Mouse (Mus musculus) kidney, postnatal 0 days (tissue): Measurements from ENCODE around the gene Dennd5a. TPM values are rescaled to one million over a fixed set of nuclear protein-coding genes. Genes with fewer than 3 reads are reported as not detected.

Source experiments
- ATAC-seq: fragments of 200-750 bp; cut with Nextera tagmentation; replicated peaks from 2 replicates; pipeline ENCODE4 v1.8.0; 2017; ENCODE audit warnings: low read depth, moderate number of reproducible peaks, moderate TSS enrichment, moderate library complexity; ENCODE audit not compliant: low FRiP score
- DNase-seq: peaks from one replicate; pipeline ENCODE4 v3.0.0-alpha.2; 2016; ENCODE audit warnings: low spot score
- H3K27ac ChIP-seq: fragments of 300-500 bp; sonication (generic); 2 replicates; pipeline ENCODE4 v1.5.1; 2014; ENCODE audit warnings: mild to moderate bottlenecking
- H3K27me3 ChIP-seq: fragments of 300-500 bp; sonication (generic); 2 replicates; pipeline ENCODE4 v1.6.1; 2014; ENCODE audit warnings: low read length, mixed read lengths; ENCODE audit not compliant: insufficient read depth
- H3K36me3 ChIP-seq: fragments of 300-500 bp; sonication (generic); 2 replicates; pipeline ENCODE4 v1.6.1; 2014; ENCODE audit warnings: low read length, mixed read lengths; ENCODE audit not compliant: insufficient read depth
- H3K4me1 ChIP-seq: fragments of 300-500 bp; sonication (generic); replicated peaks from 2 replicates; pipeline ENCODE4 v1.6.1; 2014; ENCODE audit warnings: antibody characterized with exemption, low read length, mixed read lengths; ENCODE audit not compliant: insufficient read depth
- H3K4me2 ChIP-seq: fragments of 300-500 bp; sonication (generic); 2 replicates; pipeline ENCODE4 v1.6.1; 2014; ENCODE audit warnings: mild to moderate bottlenecking, low read length, moderate library complexity, mixed read lengths
- H3K4me3 ChIP-seq: fragments of 300-500 bp; sonication (generic); replicated peaks from 2 replicates; pipeline ENCODE4 v1.5.1; 2014; ENCODE audit warnings: low read depth, low read length
- H3K9ac ChIP-seq: fragments of 300-500 bp; sonication (generic); 2 replicates; pipeline ENCODE4 v1.6.1; 2014; ENCODE audit warnings: low read depth, low read length
- H3K9me3 ChIP-seq: fragments of 300-500 bp; sonication (generic); replicated peaks from 2 replicates; pipeline ENCODE4 v1.6.1; 2016; ENCODE audit warnings: low read length, inconsistent platforms, mixed read lengths
- CTCF ChIP-seq: IDR thresholded peaks from 2 replicates; pipeline ENCODE4 v1.5.1; 2016; ENCODE audit warnings: antibody characterized with exemption, low read depth, mild to moderate bottlenecking, moderate library complexity
- WGBS: fragments of 180-500 bp; shearing (Covaris S2); extraction: QIAGEN DNeasy Blood & Tissue Kit; methylation state at CpG from one replicate; pipeline ENCODE4 v1.1.7; 2014; 5-methylcytosine and 5-hydroxymethylcytosine counted together
- polyA plus RNA-seq: library from polyadenylated mRNA; unstranded; fragments of >200 nt; fragmentation: Nextera tagmentation; extraction: Ambion mirVana; gene quantifications from 2 replicates; pipeline ENCODE4 v1.2.1, GENCODE M21; 2015

Dennd5a gene
- polyA plus RNA-seq, 1 experiment from 2014 or later = 35.0 TPM

- Histone ChIP-seq H3K27ac (no peak overlapping the region), H3K4me2 (no peak overlapping the region), H3K4me3 (no peak overlapping the region), H3K9ac (no peak overlapping the region), H3K36me3 (peaks cover 35% of the 10 kb centered on the region), H3K9me3 (no peaks in the 10 kb centered on the region), H3K27me3 (no peaks in the 10 kb centered on the region), H3K4me1 (no peaks in the 10 kb centered on the region)
- 40% methylated on average over 3 of the region's 3 CpGs for WGBS
- ATAC-seq = 0 out of 2 replicates have a peak, but pooled peaks have one; percentile 26
- DNase-seq = peak; percentile 87
- TF ChIP-seq CTCF = peak; percentile 91
Measured at GRCm38 (mm10) chr7:109892530-109892929, 67.7 kb downstream of the Dennd5a start.

- H3K4me3 ChIP-seq = no peak overlapping the region
- H3K36me3 ChIP-seq = peaks cover 30% of the 10 kb centered on the region
- ATAC-seq = no peak
- no peaks in the 10 kb centered on the region for H3K27me3 ChIP-seq
- WGBS = 90% methylated on average over 4 of the region's 4 CpGs
- H3K9me3 ChIP-seq = no peaks in the 10 kb centered on the region
- H3K4me1 ChIP-seq = no peaks in the 10 kb centered on the region
- H3K4me2 ChIP-seq = no peak overlapping the region
- no peak for DNase-seq
- no peak overlapping the region for H3K9ac ChIP-seq
- H3K27ac ChIP-seq = no peak overlapping the region
- TF ChIP-seq CTCF = no peak
Measured at GRCm38 (mm10) chr7:109891786-109892185, 68.5 kb downstream of the Dennd5a start.

- no peaks in the 10 kb centered on the region for H3K4me1 ChIP-seq
- H3K27ac ChIP-seq = no peak overlapping the region
- no peak for ATAC-seq
- no peak for DNase-seq
- no peak for TF ChIP-seq CTCF
- H3K9me3 ChIP-seq = no peaks in the 10 kb centered on the region
- H3K9ac ChIP-seq = no peak overlapping the region
- H3K4me3 ChIP-seq = no peak overlapping the region
- WGBS = 96% methylated on average over 2 of the region's 2 CpGs
- no peaks in the 10 kb centered on the region for H3K27me3 ChIP-seq
- H3K4me2 ChIP-seq = no peak overlapping the region
- H3K36me3 ChIP-seq = peaks cover 21% of the 10 kb centered on the region
Measured at GRCm38 (mm10) chr7:109890256-109890655, 70.0 kb downstream of the Dennd5a start.

- Histone ChIP-seq H3K4me1 (no peaks in the 10 kb centered on the region), H3K9ac (no peak overlapping the region), H3K4me3 (no peak overlapping the region), H3K4me2 (no peak overlapping the region), H3K9me3 (no peaks in the 10 kb centered on the region), H3K27ac (no peak overlapping the region), H3K27me3 (no peaks in the 10 kb centered on the region), H3K36me3 (peaks cover 11% of the 10 kb centered on the region)
- TF ChIP-seq CTCF = no peak
- no peak for DNase-seq
- ATAC-seq = no peak
- WGBS = 63% methylated on average over 5 of the region's 5 CpGs
Measured at GRCm38 (mm10) chr7:109889300-109889699, 71.0 kb downstream of the Dennd5a start.

GRCm38 (mm10) chr7:109886249-109886648 lies 74.0 kb downstream of the Dennd5a start:
- 97% methylated on average over 1 of the region's 1 CpGs for WGBS
- Histone ChIP-seq H3K4me3 (no peak overlapping the region), H3K9me3 (no peaks in the 10 kb centered on the region), H3K27ac (no peak overlapping the region), H3K27me3 (no peaks in the 10 kb centered on the region), H3K36me3 (no peaks in the 10 kb centered on the region), H3K4me1 (no peaks in the 10 kb centered on the region), H3K4me2 (no peak overlapping the region), H3K9ac (no peak overlapping the region)
- no peak for ATAC-seq
- DNase-seq = no peak
- peak; percentile 28; the same call in 1 of the 2 replicates for TF ChIP-seq CTCF

GRCm38 (mm10) chr7:109882574-109882973 lies 77.7 kb downstream of the Dennd5a start:
- Histone ChIP-seq H3K9me3 (no peaks in the 10 kb centered on the region), H3K4me1 (no peaks in the 10 kb centered on the region), H3K27ac (no peak overlapping the region), H3K9ac (no peak overlapping the region), H3K27me3 (no peaks in the 10 kb centered on the region), H3K4me2 (no peak overlapping the region), H3K36me3 (no peaks in the 10 kb centered on the region), H3K4me3 (no peak overlapping the region)
- no peak for ATAC-seq
- TF ChIP-seq CTCF = no peak
- WGBS = 83% methylated on average over 2 of the region's 2 CpGs
- no peak for DNase-seq

- Histone ChIP-seq H3K9me3 (no peaks in the 10 kb centered on the region), H3K36me3 (no peaks in the 10 kb centered on the region), H3K4me2 (no peak overlapping the region), H3K4me1 (no peaks in the 10 kb centered on the region), H3K9ac (no peak overlapping the region), H3K27me3 (no peaks in the 10 kb centered on the region), H3K27ac (no peak overlapping the region), H3K4me3 (no peak overlapping the region)
- 53% methylated on average over 2 of the region's 2 CpGs for WGBS
- ATAC-seq = no peak
- DNase-seq = no peak
- no peak for TF ChIP-seq CTCF
Measured at GRCm38 (mm10) chr7:109881561-109882099, 78.6 kb downstream of the Dennd5a start.
